Mouse (Mus musculus) kidney, embryonic 16.5 days (tissue): ENCODE results near the gene Ankrd24. TPM values are rescaled to one million over a fixed set of nuclear protein-coding genes. Genes with fewer than 3 reads are reported as not detected.
A peak's percentile ranks its signal among the peaks of the same experiment; 100 is the strongest.
"Not testable (repeated sequence)": the region's sequence is repeated elsewhere in the genome, so short reads cannot be mapped to it uniquely, and the experiment has no call there.

Experiments used
- ATAC-seq: fragments of 200-750 bp; cut with Nextera tagmentation; 2 replicates; pipeline ENCODE4 v1.8.0; 2017; ENCODE audit warnings: moderate TSS enrichment; ENCODE audit not compliant: low FRiP score, low TSS enrichment
- H3K27ac ChIP-seq: fragments of 300-500 bp; sonication (generic); 2 replicates; pipeline ENCODE4 v1.5.1; 2014; ENCODE audit warnings: low read length
- H3K27me3 ChIP-seq: fragments of 300-500 bp; sonication (generic); 2 replicates; pipeline ENCODE4 v1.6.1; 2014; ENCODE audit warnings: low read length, control low read depth, mixed read lengths; ENCODE audit not compliant: insufficient read depth
- H3K36me3 ChIP-seq: fragments of 300-500 bp; sonication (generic); 2 replicates; pipeline ENCODE4 v1.6.1; 2014; ENCODE audit warnings: low read length, control low read depth, mixed read lengths; ENCODE audit not compliant: insufficient read depth
- H3K4me1 ChIP-seq: fragments of 300-500 bp; sonication (generic); 2 replicates; pipeline ENCODE4 v1.6.1; 2014; ENCODE audit warnings: low read length, control low read depth, mixed read lengths; ENCODE audit not compliant: insufficient read depth
- H3K4me2 ChIP-seq: fragments of 300-500 bp; sonication (generic); replicated peaks from 2 replicates; pipeline ENCODE4 v1.6.1; 2014; ENCODE audit warnings: low read depth, low read length
- H3K4me3 ChIP-seq: fragments of 300-500 bp; sonication (generic); 2 replicates; pipeline ENCODE4 v1.5.1; 2014; ENCODE audit warnings: mild to moderate bottlenecking, low read length
- H3K9ac ChIP-seq: fragments of 300-500 bp; sonication (generic); replicated peaks from 2 replicates; pipeline ENCODE4 v1.6.1; 2014; ENCODE audit warnings: low read length
- H3K9me3 ChIP-seq: fragments of 300-500 bp; sonication (generic); 2 replicates; pipeline ENCODE4 v1.6.1; 2016; ENCODE audit warnings: low read length, control low read depth
- WGBS: fragments of 180-500 bp; shearing (Covaris S2); extraction: QIAGEN DNeasy Blood & Tissue Kit; methylation state at CpG from one replicate; pipeline ENCODE4 v1.1.7; 2014; 5-methylcytosine and 5-hydroxymethylcytosine counted together
- polyA plus RNA-seq: library from polyadenylated mRNA; unstranded; fragments of >200 nt; fragmentation: Nextera tagmentation; extraction: Ambion mirVana; gene quantifications from 2 replicates; pipeline ENCODE4 v1.2.1, GENCODE M21; 2015

Ankrd24 gene
- polyA plus RNA-seq, 1 experiment from 2014 or later = 17.6 TPM

DNA sequence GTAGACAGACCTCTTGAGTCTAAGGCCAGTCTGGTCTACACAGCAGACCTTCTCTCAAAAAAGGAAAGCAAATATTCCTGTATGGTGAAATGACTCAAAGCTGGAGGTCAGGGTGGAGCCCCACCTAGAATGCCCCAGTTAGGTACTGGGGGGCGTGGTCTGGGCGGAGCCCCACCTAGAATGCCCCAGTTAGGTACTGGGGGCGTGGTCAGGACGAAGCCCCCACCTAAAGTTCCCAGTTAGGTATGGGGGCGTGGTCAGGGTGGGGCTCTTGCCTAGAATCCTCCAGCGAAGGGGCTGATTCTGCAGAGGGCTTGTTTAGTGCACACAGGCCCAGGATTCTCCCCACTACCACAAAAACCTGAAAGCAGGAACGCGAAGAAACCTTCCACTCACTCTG is 4.9 kb upstream of the Ankrd24 start:
- H3K9me3 ChIP-seq = no peaks in the 10 kb centered on the region
- no peak overlapping the region for H3K4me3 ChIP-seq
- ATAC-seq = no peak
- H3K36me3 ChIP-seq = peaks cover 41% of the 10 kb centered on the region
- H3K27me3 ChIP-seq = no peaks in the 10 kb centered on the region
- no peak overlapping the region for H3K27ac ChIP-seq
- peaks cover 14% of the 10 kb centered on the region for H3K4me1 ChIP-seq
- WGBS = 65% methylated on average over 8 of the region's 8 CpGs
- no peak overlapping the region for H3K9ac ChIP-seq
- H3K4me2 ChIP-seq = no peak overlapping the region

GRCm38 (mm10) chr10:81626101-81626993 is 2.0 kb upstream of the Ankrd24 start:
- WGBS = 85% methylated on average over 22 of the region's 22 CpGs
- H3K27ac ChIP-seq = peak overlapping the region; percentile 95
- peak; percentile 10 for ATAC-seq
- H3K36me3 ChIP-seq = peaks cover 36% of the 10 kb centered on the region
- H3K9me3 ChIP-seq = no peaks in the 10 kb centered on the region
- H3K4me1 ChIP-seq = peaks cover 14% of the 10 kb centered on the region
- H3K27me3 ChIP-seq = no peaks in the 10 kb centered on the region
- peak overlapping the region; percentile 88 for H3K4me2 ChIP-seq
- peak overlapping the region; percentile 90 for H3K9ac ChIP-seq
- H3K4me3 ChIP-seq = peak overlapping the region; percentile 80

DNA sequence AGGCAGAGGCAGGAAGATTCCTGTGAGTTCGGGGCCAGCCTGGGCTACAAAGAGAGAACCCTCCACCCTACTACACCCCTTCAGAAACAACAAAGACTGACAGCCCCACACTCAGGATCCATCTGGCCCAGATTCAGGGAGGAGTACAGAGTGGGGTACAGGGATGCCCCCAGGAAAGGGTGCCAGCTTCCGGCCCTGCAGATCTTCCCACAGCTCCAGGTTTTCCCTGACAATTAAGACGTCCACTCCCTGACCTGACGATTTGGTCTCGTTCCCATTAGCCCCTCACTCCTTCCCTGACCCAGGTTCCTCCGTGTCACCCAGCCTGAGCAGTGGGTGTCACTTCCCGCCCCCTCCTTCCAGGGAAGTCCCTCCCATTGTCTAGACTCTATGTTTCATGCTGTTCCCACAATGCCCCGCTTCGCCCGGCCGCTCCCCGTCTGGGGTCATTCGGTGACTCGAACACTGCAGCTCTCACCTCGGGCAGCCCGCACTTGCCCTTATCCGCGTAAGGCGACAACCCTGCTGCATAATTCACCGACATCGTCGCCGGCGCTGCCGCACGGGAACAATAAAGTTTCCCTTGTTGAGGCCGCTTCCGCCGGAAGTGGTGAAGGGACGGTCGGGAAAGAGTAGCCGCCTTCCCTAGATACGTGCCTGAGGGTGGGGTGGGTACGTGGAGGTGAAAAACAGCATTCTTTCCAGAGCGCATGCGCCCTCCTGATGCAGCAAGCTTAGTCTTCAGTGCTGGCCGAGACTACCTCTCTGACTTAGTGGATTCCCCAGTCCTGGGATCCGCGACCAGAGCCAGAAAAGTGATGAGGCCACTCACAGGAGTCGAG is 1.1 kb upstream of the Ankrd24 start, which contains the start of gene Sirt6:
Gene Sirt6, minus strand, starts transcription at position 804 of the 842 bp plus-strand sequence.
- peak within 1 kb of the TSS; percentile 80 for H3K4me3 ChIP-seq
- peak within 1 kb of the TSS; percentile 90 for H3K9ac ChIP-seq
- peaks cover 14% of the 10 kb centered on the region for H3K4me1 ChIP-seq
- H3K36me3 ChIP-seq = peaks cover 28% of the 10 kb centered on the region
- 4% methylated on average over 40 of the region's 40 CpGs for WGBS
- H3K27ac ChIP-seq = peak within 1 kb of the TSS; percentile 95
- ATAC-seq = peak; percentile 91
- H3K4me2 ChIP-seq = peak within 1 kb of the TSS; percentile 88
- H3K27me3 ChIP-seq = no peaks in the 10 kb centered on the region
- no peaks in the 10 kb centered on the region for H3K9me3 ChIP-seq

GRCm38 (mm10) chr10:81627836-81628220 is 512 bp upstream of the Ankrd24 start:
- WGBS = 47% methylated on average over 7 of the region's 7 CpGs
- no peaks in the 10 kb centered on the region for H3K9me3 ChIP-seq
- peak overlapping the region; percentile 88 for H3K4me2 ChIP-seq
- H3K27me3 ChIP-seq = no peaks in the 10 kb centered on the region
- peak overlapping the region; percentile 90 for H3K9ac ChIP-seq
- peak; percentile 32 for ATAC-seq
- peak overlapping the region; percentile 95 for H3K27ac ChIP-seq
- peak overlapping the region; percentile 80 for H3K4me3 ChIP-seq
- peaks cover 14% of the 10 kb centered on the region for H3K4me1 ChIP-seq
- peaks cover 24% of the 10 kb centered on the region for H3K36me3 ChIP-seq

GRCm38 (mm10) chr10:81633253-81634099 is 5.1 kb downstream of the Ankrd24 start:
- Histone ChIP-seq H3K27me3 (no peaks in the 10 kb centered on the region), H3K4me3 (peak overlapping the region; percentile 59), H3K36me3 (no peaks in the 10 kb centered on the region), H3K4me1 (peaks cover 10% of the 10 kb centered on the region), H3K9me3 (no peaks in the 10 kb centered on the region), H3K27ac (peak overlapping the region; percentile 87), H3K4me2 (peak overlapping the region; percentile 76), H3K9ac (peak overlapping the region; percentile 73)
- WGBS = 1% methylated on average over 37 of the region's 37 CpGs
- ATAC-seq = peak; percentile 97

DNA sequence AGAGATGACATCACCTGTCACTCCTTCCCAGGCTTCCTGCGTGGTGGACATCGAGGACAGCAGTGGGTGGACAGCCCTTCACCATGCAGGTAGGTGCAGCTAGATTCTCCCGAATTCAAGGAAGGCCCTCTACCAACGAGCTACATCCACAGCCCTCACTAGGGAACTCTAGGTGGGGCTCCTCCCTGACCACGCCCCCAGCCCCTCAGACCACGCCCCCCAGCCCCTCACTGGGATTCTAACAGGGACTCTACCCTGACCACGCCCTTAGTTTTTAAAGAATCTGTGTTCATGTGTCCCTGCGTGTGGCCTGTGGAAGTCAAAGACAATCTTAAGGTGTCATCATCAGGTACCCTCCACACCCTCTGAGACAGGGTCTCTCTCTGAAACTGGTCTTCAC is 8.0 kb downstream of the Ankrd24 start:
- no peaks in the 10 kb centered on the region for H3K9me3 ChIP-seq
- H3K9ac ChIP-seq = no peak overlapping the region
- H3K4me2 ChIP-seq = no peak overlapping the region
- H3K4me1 ChIP-seq = peaks cover 10% of the 10 kb centered on the region
- 20% methylated on average over 8 of the region's 8 CpGs for WGBS
- ATAC-seq = no peak
- no peak overlapping the region for H3K4me3 ChIP-seq
- H3K36me3 ChIP-seq = no peaks in the 10 kb centered on the region
- no peak overlapping the region for H3K27ac ChIP-seq
- no peaks in the 10 kb centered on the region for H3K27me3 ChIP-seq

GRCm38 (mm10) chr10:81638101-81638500 is 9.8 kb downstream of the Ankrd24 start:
- Histone ChIP-seq H3K4me1 (peaks cover 18% of the 10 kb centered on the region), H3K36me3 (no peaks in the 10 kb centered on the region), H3K27ac (no peak overlapping the region), H3K4me3 (no peak overlapping the region), H3K9ac (no peak overlapping the region), H3K27me3 (no peaks in the 10 kb centered on the region), H3K4me2 (no peak overlapping the region), H3K9me3 (no peaks in the 10 kb centered on the region)
- 83% methylated on average over 6 of the region's 6 CpGs for WGBS
- no peak for ATAC-seq

DNA sequence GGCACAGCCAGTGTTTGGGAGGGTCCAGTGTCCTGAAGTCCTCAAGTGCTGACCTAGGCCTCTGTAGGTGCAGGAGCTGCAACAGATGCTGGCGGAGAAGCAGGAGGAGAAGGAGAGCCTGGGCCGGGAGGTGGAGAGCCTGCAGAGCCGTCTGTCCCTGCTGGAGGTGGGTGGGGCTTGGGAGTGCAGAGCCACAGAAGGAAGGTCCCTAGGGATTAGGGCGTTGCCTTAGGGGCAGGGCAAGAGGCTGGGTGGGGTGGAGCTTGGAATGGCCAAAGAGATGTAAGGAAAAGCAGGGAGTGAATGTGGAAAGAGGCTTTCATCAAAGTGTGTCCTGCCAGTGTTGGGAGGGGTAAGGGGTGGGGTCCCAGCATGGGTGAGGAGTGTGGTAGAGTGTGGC is 12.5 kb downstream of the Ankrd24 start:
- not testable (repeated sequence) for H3K4me2 ChIP-seq, H3K27ac ChIP-seq, H3K27me3 ChIP-seq, H3K36me3 ChIP-seq, H3K9me3 ChIP-seq, H3K4me3 ChIP-seq, H3K9ac ChIP-seq, ATAC-seq
- peaks cover 14% of the 10 kb centered on the region for H3K4me1 ChIP-seq
- 47% methylated on average over 4 of the region's 4 CpGs for WGBS

DNA sequence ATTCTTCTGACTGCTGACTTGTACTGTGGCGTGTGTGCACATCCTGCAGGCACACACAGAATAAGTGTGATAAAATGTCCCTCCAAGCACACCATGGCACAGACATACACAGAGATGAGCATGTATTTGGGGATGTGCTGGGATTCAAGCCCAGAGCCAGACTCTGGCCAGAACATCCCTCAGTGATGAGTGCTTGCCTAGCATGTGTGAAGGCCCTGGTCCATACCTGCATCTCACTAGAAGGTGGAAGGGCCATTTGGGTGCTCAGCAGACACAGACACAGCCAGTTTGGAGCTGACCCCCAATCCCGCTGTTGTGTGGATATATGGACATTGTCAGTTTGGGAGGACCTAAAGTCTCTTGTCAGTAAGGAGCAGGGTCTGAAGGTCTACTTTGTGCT is 13.2 kb downstream of the Ankrd24 start:
- H3K4me3 ChIP-seq = no peak overlapping the region
- H3K27ac ChIP-seq = no peak overlapping the region
- ATAC-seq = no peak
- WGBS = 96% methylated on average over 2 of the region's 2 CpGs
- no peaks in the 10 kb centered on the region for H3K9me3 ChIP-seq
- no peaks in the 10 kb centered on the region for H3K36me3 ChIP-seq
- H3K4me1 ChIP-seq = peaks cover 14% of the 10 kb centered on the region
- no peak overlapping the region; the same call in 1 of the 2 replicates for H3K9ac ChIP-seq
- no peak overlapping the region for H3K4me2 ChIP-seq
- H3K27me3 ChIP-seq = no peaks in the 10 kb centered on the region
